Mouse (Mus musculus) E14TG2a.4 (cell line): ENCODE measurements at regions not wholly inside any gene's neighbourhood (a gene's known extent, or its start where the extent isn't known, plus 50 kb on each side); places are given as distances from the start of the nearest gene placed in this dataset.

Experiments
- H3K27me3 ChIP-seq: 2 replicates; pipeline ENCODE4 v1.6.1; 2014; ENCODE audit warnings: low read length, control low read depth; ENCODE audit not compliant: insufficient read depth
- H3K36me3 ChIP-seq: 2 replicates; pipeline ENCODE4 v1.6.1; 2014; ENCODE audit warnings: low read length, control low read depth; ENCODE audit not compliant: insufficient read depth
- H3K4me1 ChIP-seq: replicated peaks from 2 replicates; pipeline ENCODE4 v1.6.1; 2014; ENCODE audit warnings: low read depth, low read length, control low read depth
- H3K4me3 ChIP-seq: replicated peaks from 2 replicates; pipeline ENCODE4 v1.5.1; 2014; ENCODE audit warnings: mild to moderate bottlenecking, low read length
- H3K9me3 ChIP-seq: 2 replicates; pipeline ENCODE4 v1.6.1; 2014; ENCODE audit warnings: low read length, control low read depth
- CTCF ChIP-seq: conservative IDR thresholded peaks from 2 replicates; pipeline ENCODE4 v1.5.1; 2014; ENCODE audit warnings: low read length
- NANOG ChIP-seq: IDR thresholded peaks from 2 replicates; pipeline ENCODE4 v1.6.1; 2014; ENCODE audit warnings: borderline replicate concordance, low read length, mixed read lengths
- POU5F1 ChIP-seq: IDR thresholded peaks from 2 replicates; pipeline ENCODE4 v1.6.1; 2014; ENCODE audit warnings: low read length, borderline replicate concordance

DNA sequence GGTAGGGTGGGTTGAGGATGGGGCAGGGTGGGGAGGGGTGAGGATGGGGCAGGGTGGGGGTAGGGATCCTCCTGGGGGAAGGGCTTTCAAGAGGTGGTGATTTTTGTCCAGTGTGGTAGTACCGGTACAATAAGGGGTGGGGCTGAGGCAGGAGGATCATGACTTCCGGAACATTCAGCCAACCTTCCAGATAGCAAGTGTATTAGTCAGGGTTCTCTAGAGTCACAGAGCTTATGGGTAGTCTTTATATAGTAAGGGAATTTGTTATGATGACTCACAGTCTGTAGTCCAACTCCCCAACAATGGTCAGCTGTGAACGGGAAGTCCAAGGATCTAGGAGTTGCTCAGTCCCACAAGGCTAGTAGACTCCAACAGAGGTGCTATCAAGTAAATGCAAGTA lies 145.5 kb downstream of the Rpap3 start:
- Histone ChIP-seq H3K27me3 (0 out of 2 replicates have a peak, but pooled peaks cover 2% of the 10 kb centered on the region), H3K9me3 (peaks cover 18% of the 10 kb centered on the region), H3K36me3 (no peaks in the 10 kb centered on the region), H3K4me1 (peaks cover 21% of the 10 kb centered on the region), H3K4me3 (no peak overlapping the region)
- no peak for TF ChIP-seq CTCF
- no peak for TF ChIP-seq POU5F1
- TF ChIP-seq NANOG: no peak

- Histone ChIP-seq H3K27me3 (0 out of 2 replicates have a peak, but pooled peaks cover 2% of the 10 kb centered on the region), H3K9me3 (peaks cover 18% of the 10 kb centered on the region), H3K36me3 (no peaks in the 10 kb centered on the region), H3K4me3 (no peak overlapping the region), H3K4me1 (peaks cover 21% of the 10 kb centered on the region)
- TF ChIP-seq NANOG: no peak
- no peak for TF ChIP-seq CTCF
- TF ChIP-seq POU5F1: no peak
These were observed 146.9 kb downstream of the Rpap3 start for GRCm38 (mm10) chr15:97558725-97559124.

GRCm38 (mm10) chr15:97548354-97548753 lies 157.3 kb downstream of the Rpap3 start:
- Histone ChIP-seq H3K4me1 (peaks cover 19% of the 10 kb centered on the region), H3K36me3 (no peaks in the 10 kb centered on the region), H3K4me3 (no peak overlapping the region), H3K9me3 (peaks cover 3% of the 10 kb centered on the region; the same call in 1 of the 2 replicates), H3K27me3 (no peaks in the 10 kb centered on the region)
- peak; percentile 77 for TF ChIP-seq CTCF
- no peak for TF ChIP-seq NANOG

DNA sequence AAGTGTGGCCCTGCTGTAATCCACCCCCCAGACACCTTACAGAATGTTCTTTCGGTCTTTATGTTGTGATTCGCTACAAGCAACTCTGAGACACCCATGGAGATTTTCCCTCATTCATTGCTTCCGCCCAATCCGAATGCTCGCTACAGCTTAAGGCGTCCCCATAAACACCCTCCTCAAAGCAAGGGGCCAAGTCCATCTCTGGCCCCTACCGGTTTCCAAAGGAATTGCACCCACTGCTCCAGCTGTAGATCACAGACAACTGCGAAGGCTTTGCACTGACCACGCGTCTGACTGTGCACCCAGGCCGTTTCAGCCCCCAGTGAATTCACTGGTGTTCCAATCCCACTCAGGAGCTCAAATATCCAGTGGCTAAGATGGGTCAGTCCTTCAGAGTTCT lies 160.6 kb downstream of the Rpap3 start:
- Histone ChIP-seq H3K4me1 (peaks cover 19% of the 10 kb centered on the region), H3K4me3 (no peak overlapping the region), H3K27me3 (no peaks in the 10 kb centered on the region), H3K36me3 (no peaks in the 10 kb centered on the region), H3K9me3 (peaks cover 3% of the 10 kb centered on the region; the same call in 1 of the 2 replicates)
- TF ChIP-seq NANOG (no peak), POU5F1 (no peak), CTCF (peak; percentile 96)

GRCm38 (mm10) chr15:97541646-97542045 lies 164.0 kb downstream of the Rpap3 start:
- Histone ChIP-seq H3K4me1 (peaks cover 14% of the 10 kb centered on the region), H3K27me3 (peaks cover 3% of the 10 kb centered on the region; the same call in 1 of the 2 replicates), H3K9me3 (no peaks in the 10 kb centered on the region), H3K4me3 (no peak overlapping the region), H3K36me3 (no peaks in the 10 kb centered on the region)
- TF ChIP-seq POU5F1: no peak
- no peak for TF ChIP-seq NANOG
- no peak for TF ChIP-seq CTCF

DNA sequence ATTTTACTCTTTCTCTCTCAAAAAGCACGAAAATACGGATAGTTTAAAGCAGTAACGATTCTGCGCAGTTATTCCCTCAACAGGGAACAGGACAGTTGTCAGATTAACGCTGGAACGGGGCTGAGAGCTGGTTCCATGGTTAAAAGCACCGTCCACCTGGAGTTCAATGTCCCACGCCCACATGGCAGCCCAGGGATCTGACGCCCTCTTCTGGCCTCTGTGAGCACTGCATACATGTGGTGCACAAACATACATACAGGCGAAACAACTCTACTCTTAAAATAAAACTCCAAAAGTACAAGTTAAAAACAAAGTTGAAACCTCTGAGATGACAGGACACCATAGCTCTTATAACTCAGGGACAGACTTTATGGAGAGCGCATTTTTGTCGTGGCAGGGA lies 169.5 kb downstream of the Rpap3 start:
- H3K4me3 ChIP-seq: no peak overlapping the region
- no peaks in the 10 kb centered on the region for H3K9me3 ChIP-seq
- H3K4me1 ChIP-seq: peaks cover 3% of the 10 kb centered on the region; the same call in 1 of the 2 replicates
- TF ChIP-seq CTCF (peak; percentile 86), NANOG (no peak)
- peaks cover 9% of the 10 kb centered on the region; the same call in 1 of the 2 replicates for H3K27me3 ChIP-seq
- H3K36me3 ChIP-seq: no peaks in the 10 kb centered on the region

DNA sequence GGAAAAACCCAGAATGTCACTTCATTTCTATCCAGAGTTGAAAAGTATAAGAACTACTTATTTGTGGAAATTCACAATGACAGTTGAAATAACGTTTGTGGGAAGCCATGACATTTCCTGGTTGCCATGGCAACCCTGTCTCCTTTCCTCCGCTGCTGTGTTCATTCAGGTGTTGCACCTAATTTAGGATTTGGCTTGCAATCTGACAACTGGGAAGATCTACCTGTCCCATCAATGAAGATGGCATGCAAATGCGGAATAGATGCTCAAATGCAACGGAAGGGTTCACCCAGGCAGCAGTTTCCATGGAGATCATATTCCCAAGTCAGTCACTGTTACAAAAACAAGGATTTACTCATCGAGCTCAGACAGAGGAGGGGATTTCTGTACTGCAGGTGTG lies 170.7 kb downstream of the Rpap3 start:
- Histone ChIP-seq H3K4me3 (no peak overlapping the region), H3K9me3 (no peaks in the 10 kb centered on the region), H3K36me3 (no peaks in the 10 kb centered on the region), H3K4me1 (peaks cover 3% of the 10 kb centered on the region; the same call in 1 of the 2 replicates), H3K27me3 (peaks cover 9% of the 10 kb centered on the region; the same call in 1 of the 2 replicates)
- TF ChIP-seq CTCF: no peak
- TF ChIP-seq NANOG: no peak
- TF ChIP-seq POU5F1: no peak

DNA sequence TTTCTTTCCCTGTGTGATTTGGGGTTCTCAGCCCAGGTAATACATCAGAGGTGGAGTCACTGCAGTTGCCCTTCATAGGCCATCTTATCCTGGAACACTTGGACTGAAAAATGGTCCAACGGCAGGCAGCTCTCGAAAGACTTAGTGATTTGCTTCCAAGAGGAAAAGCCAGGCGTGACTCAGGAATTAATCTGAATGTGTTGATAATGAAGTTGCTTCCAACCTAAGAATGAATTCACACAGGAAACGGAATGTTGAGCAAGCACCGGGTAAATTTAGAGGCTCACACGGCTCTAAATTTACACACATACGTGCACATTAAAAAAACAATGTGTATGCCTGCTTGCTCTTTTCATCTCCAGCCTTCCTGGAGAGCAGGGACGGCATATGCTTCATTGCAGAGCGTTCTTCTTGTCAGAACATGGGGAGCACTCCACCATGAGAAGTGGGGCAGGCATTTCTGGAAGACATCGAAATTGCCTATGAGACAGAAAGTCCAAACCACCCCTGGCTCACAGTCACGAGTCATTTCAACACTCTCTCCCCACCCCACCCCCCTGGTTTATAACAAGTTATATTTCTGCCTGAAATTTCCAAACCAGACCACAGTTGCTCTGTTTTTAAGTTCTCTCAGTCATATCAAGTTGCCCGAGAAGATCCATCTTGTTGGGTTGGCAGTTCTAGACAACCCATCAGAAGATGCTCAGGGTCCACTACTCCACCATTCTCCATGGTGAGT lies 171.9 kb downstream of the Rpap3 start:
- Histone ChIP-seq H3K4me3 (no peak overlapping the region), H3K36me3 (no peaks in the 10 kb centered on the region), H3K4me1 (peaks cover 3% of the 10 kb centered on the region; the same call in 1 of the 2 replicates), H3K9me3 (no peaks in the 10 kb centered on the region), H3K27me3 (peaks cover 9% of the 10 kb centered on the region; the same call in 1 of the 2 replicates)
- TF ChIP-seq POU5F1 (no peak), NANOG (no peak), CTCF (no peak)
